ENCODE assay signal across 8 mouse cellular contexts in genomic region chr10:106609177-106609981, GRCm38 (mm10).
DNase-seq lines count a peak whose midpoint lies in the region; ATAC-seq lines count a peak whose summit lies in the region.

No protein-coding gene starts in this region.

- H3K9me3 ChIP-seq in heart, embryonic 16.5 days (replicated peaks; ENCODE audit: control insufficient read depth, low read length), result no peaks in the 10 kb centered on the region
- no peaks in the 10 kb centered on the region for H3K9me3 ChIP-seq in midbrain, embryonic 15.5 days

- WGBS in heart, embryonic 16.5 days, result 23% methylated on average over 7 of the region's 7 CpGs
- 2% methylated on average over 7 of the region's 7 CpGs for WGBS in midbrain, embryonic 15.5 days

- no peaks in the 10 kb centered on the region for H3K36me3 ChIP-seq in heart, embryonic 16.5 days (ENCODE audit: control insufficient read depth, insufficient read depth)
- H3K36me3 ChIP-seq in midbrain, embryonic 15.5 days (replicated peaks), result no peaks in the 10 kb centered on the region

- no peak for DNase-seq in heart, postnatal 4 days
- DNase-seq in NIH3T3 (ENCODE audit: low read depth), result peak; percentile 46
- DNase-seq in forelimb bud, embryonic 11.5 days (ENCODE audit: low read depth, low spot score), result peak; percentile 46
- DNase-seq in thymus, adult 18-20 months, result no peak
- no peak for DNase-seq in liver
- no peak for DNase-seq in gastrocnemius, postnatal 10 days

- H3K4me2 ChIP-seq in heart, embryonic 16.5 days (ENCODE audit: low read depth, low read length), result peak overlapping the region; percentile 46
- H3K4me2 ChIP-seq in midbrain, embryonic 15.5 days, result peak overlapping the region; percentile 46

- no peaks in the 10 kb centered on the region for H3K27me3 ChIP-seq in heart, embryonic 16.5 days (ENCODE audit: control insufficient read depth, insufficient read depth, low read length)
- H3K27me3 ChIP-seq in midbrain, embryonic 15.5 days (replicated peaks), result no peaks in the 10 kb centered on the region

- H3K4me3 ChIP-seq in heart, embryonic 16.5 days (ENCODE audit: low read length), result no peak overlapping the region
- H3K4me3 ChIP-seq in midbrain, embryonic 15.5 days, result peak overlapping the region; percentile 26

- no peak for ATAC-seq in heart, embryonic 16.5 days (replicated peaks; ENCODE audit: extremely low read depth, insufficient read depth, low FRiP score)
- ATAC-seq in midbrain, embryonic 15.5 days (replicated peaks), result peak; percentile 90

- H3K9ac ChIP-seq in heart, embryonic 16.5 days (ENCODE audit: low read length), result no peak overlapping the region
- no peak overlapping the region for H3K9ac ChIP-seq in midbrain, embryonic 15.5 days

- no peaks in the 10 kb centered on the region for H3K4me1 ChIP-seq in heart, embryonic 16.5 days (ENCODE audit: control insufficient read depth, insufficient read depth, low read length)
- H3K4me1 ChIP-seq in midbrain, embryonic 15.5 days, result peaks cover 5% of the 10 kb centered on the region

- H3K27ac ChIP-seq in heart, embryonic 16.5 days (ENCODE audit: low read length), result no peak overlapping the region
- peak overlapping the region; percentile 79 for H3K27ac ChIP-seq in midbrain, embryonic 15.5 days

Comparison
In these comparisons a context has a peak if more than half of its experiments do, and no peak if none do; other contexts are left out.
1. DNase-seq: peak in NIH3T3 (single experiment) and forelimb bud, embryonic 11.5 days (single experiment); none in heart, postnatal 4 days (single experiment), thymus, adult 18-20 months (0 of 2), liver (single experiment) and gastrocnemius, postnatal 10 days (single experiment).